Mouse (Mus musculus) liver, embryonic 14.5 days (tissue): ENCODE data around the gene Bicdl2. TPM values are rescaled to one million over a fixed set of nuclear protein-coding genes. Genes with fewer than 3 reads are reported as not detected.

Experiments used
- ATAC-seq: fragments of 200-750 bp; cut with Nextera tagmentation; 2 replicates; pipeline ENCODE4 v1.8.0; 2017; ENCODE audit warnings: moderate number of reproducible peaks, mild to moderate bottlenecking, moderate library complexity; ENCODE audit not compliant: insufficient read depth
- DNase-seq, 3 experiments: peaks; one replicate each; pipeline ENCODE4 v3.0.0-alpha.2; 2012 to 2013; ENCODE audit warnings: low read depth in 3 of 3, low spot score in 3 of 3
- H3K27ac ChIP-seq: fragments of 300-500 bp; sonication (generic); 2 replicates; pipeline ENCODE4 v1.5.1; 2014; ENCODE audit warnings: moderate library complexity, mild to moderate bottlenecking, control low read depth, inconsistent platforms
- H3K27me3 ChIP-seq: fragments of 300-500 bp; sonication (generic); 2 replicates; pipeline ENCODE4 v1.6.1; 2014; ENCODE audit warnings: mild to moderate bottlenecking, low read length, moderate library complexity; ENCODE audit not compliant: control insufficient read depth, insufficient read depth
- H3K36me3 ChIP-seq: fragments of 300-500 bp; sonication (generic); replicated peaks from 2 replicates; pipeline ENCODE4 v1.6.1; 2014; ENCODE audit warnings: low read depth; ENCODE audit not compliant: control insufficient read depth, insufficient read depth
- H3K4me1 ChIP-seq, 2 experiments: fragments of 200-500 bp in 1 of 2; fragments of 300-500 bp in 1 of 2; sonication (generic) in 1 of 2; replicated peaks; 2 replicates each; pipeline ENCODE4 v1.6.1; 2012 to 2014; ENCODE audit warnings: antibody characterized with exemption in 1 of 2, inconsistent platforms in 1 of 2, low read length in 1 of 2; ENCODE audit not compliant: control insufficient read depth in 2 of 2, insufficient read depth in 2 of 2
- H3K4me2 ChIP-seq: fragments of 300-500 bp; sonication (generic); 2 replicates; pipeline ENCODE4 v1.6.1; 2014; ENCODE audit warnings: low read depth, mild to moderate bottlenecking, control low read depth, moderate library complexity
- H3K4me3 ChIP-seq, 2 experiments: fragments of 200-500 bp in 1 of 2; fragments of 300-500 bp in 1 of 2; sonication (generic) in 1 of 2; 2 replicates each; pipeline ENCODE4 v1.5.1; 2012 to 2014; ENCODE audit warnings: low read depth in 2 of 2, low read length in 2 of 2, mild to moderate bottlenecking in 2 of 2, control low read depth in 1 of 2, inconsistent platforms in 1 of 2, moderate library complexity in 1 of 2; ENCODE audit not compliant: insufficient read depth in 1 of 2
- H3K9ac ChIP-seq: fragments of 300-500 bp; sonication (generic); replicated peaks from 2 replicates; pipeline ENCODE4 v1.6.1; 2014; ENCODE audit warnings: mild to moderate bottlenecking, control low read depth, moderate library complexity
- H3K9me3 ChIP-seq: fragments of 300-500 bp; sonication (generic); 2 replicates; pipeline ENCODE4 v1.6.1; 2016; ENCODE audit warnings: low read length, mixed read lengths; ENCODE audit not compliant: control insufficient read depth
- CTCF ChIP-seq: IDR thresholded peaks from 2 replicates; pipeline ENCODE4 v1.5.1; 2016; ENCODE audit warnings: antibody characterized with exemption, low read depth, control low read depth
- EP300 ChIP-seq: IDR thresholded peaks from 2 replicates; pipeline ENCODE4 v1.6.1; 2016; ENCODE audit warnings: antibody characterized with exemption, low read depth
- WGBS: fragments of 180-500 bp; shearing (Covaris S2); extraction: QIAGEN DNeasy Blood & Tissue Kit; methylation state at CpG from one replicate; pipeline ENCODE4 v1.1.7; 2014; ENCODE audit not compliant: insufficient replicate concordance; 5-methylcytosine and 5-hydroxymethylcytosine counted together
- polyA plus RNA-seq, 2 experiments: library from polyadenylated mRNA; depleted of rRNA in 1 of 2; stranded (reverse) in 1 of 2; unstranded in 1 of 2; fragments of >200 nt; fragmentation: Nextera tagmentation in 1 of 2; extraction: Ambion mirVana in 1 of 2; gene quantifications; 2 replicates each; pipeline versions ENCODE4 v1.2.1 to v1.2.3; 2012 to 2014

Gene Bicdl2
- polyA plus RNA-seq, 2 experiments, result 0.02 TPM; not detected in 1

- WGBS, result under 1% methylated on average over 36 of the region's 37 CpGs
- Histone ChIP-seq H3K36me3 (no peaks in the 10 kb centered on the region), H3K9ac (peak overlapping the region; percentile 33; the same call in 1 of the 2 replicates), H3K4me3 (peak overlapping the region; percentile 51 to 57), H3K4me2 (peak overlapping the region; percentile 81), H3K27ac (no peak overlapping the region), H3K9me3 (no peaks in the 10 kb centered on the region), H3K4me1 (peaks cover 5 to 16% of the 10 kb centered on the region in 2 experiments), H3K27me3 (peaks cover 51% of the 10 kb centered on the region)
- no peak for ATAC-seq
- TF ChIP-seq CTCF, result no peak
- no peak for TF ChIP-seq EP300
- DNase-seq, result no peak
These were observed 16.2 kb downstream of the Bicdl2 start for GRCm38 (mm10) chr17:23676473-23677031.

GRCm38 (mm10) chr17:23677236-23677679 is 17.0 kb downstream of the Bicdl2 start, which contains the start of gene Tnfrsf12a:
Gene Tnfrsf12a (minus strand): TSS chr17:23677468.
- TF ChIP-seq CTCF (no peak), EP300 (no peak)
- Histone ChIP-seq H3K27ac (no peak within 1 kb of the TSS), H3K36me3 (no peaks in the 10 kb centered on the region), H3K4me3 (peak within 1 kb of the TSS; percentile 51 to 57), H3K4me1 (peaks cover 5 to 16% of the 10 kb centered on the region in 2 experiments), H3K9me3 (no peaks in the 10 kb centered on the region), H3K27me3 (peaks cover 53% of the 10 kb centered on the region), H3K4me2 (peak within 1 kb of the TSS; percentile 81), H3K9ac (peak within 1 kb of the TSS; percentile 33)
- DNase-seq, result peak; percentile 50 to 63 (median 60)
- WGBS, result under 1% methylated on average over 34 of the region's 34 CpGs
- no peak for ATAC-seq

GRCm38 (mm10) chr17:23679127-23679835 is 19.0 kb downstream of the Bicdl2 start, which contains the start of gene Cldn6:
Gene Cldn6 (plus strand): TSS chr17:23679249.
- H3K9me3 ChIP-seq, result no peaks in the 10 kb centered on the region
- ATAC-seq (no peak), DNase-seq (no peak)
- 4% methylated on average over 38 of the region's 38 CpGs for WGBS
- peaks cover 2 to 13% of the 10 kb centered on the region in 2 experiments; a peak in 2 of 4 replicates for H3K4me1 ChIP-seq
- TF ChIP-seq EP300 (no peak), CTCF (no peak)
- peaks cover 73% of the 10 kb centered on the region for H3K27me3 ChIP-seq
- no peak within 1 kb of the TSS for H3K27ac ChIP-seq
- H3K4me2 ChIP-seq, result peak within 1 kb of the TSS; percentile 32; the same call in 1 of the 2 replicates
- no peak within 1 kb of the TSS for H3K9ac ChIP-seq
- H3K36me3 ChIP-seq, result no peaks in the 10 kb centered on the region
- H3K4me3 ChIP-seq, result 0 out of 4 replicates have a peak within 1 kb of the TSS, but pooled peaks of 1 of the 2 experiments have one; percentile 3

GRCm38 (mm10) chr17:23680336-23680735 is 20.0 kb downstream of the Bicdl2 start:
- H3K4me3 ChIP-seq, result no peak overlapping the region
- WGBS, result 36% methylated on average over 9 of the region's 9 CpGs
- no peak overlapping the region for H3K27ac ChIP-seq
- H3K27me3 ChIP-seq, result peaks cover 76% of the 10 kb centered on the region
- DNase-seq (no peak), ATAC-seq (no peak)
- H3K4me1 ChIP-seq, result peaks cover 2 to 12% of the 10 kb centered on the region in 2 experiments; a peak in 2 of 4 replicates
- H3K36me3 ChIP-seq, result no peaks in the 10 kb centered on the region
- H3K4me2 ChIP-seq, result no peak overlapping the region
- H3K9me3 ChIP-seq, result no peaks in the 10 kb centered on the region
- H3K9ac ChIP-seq, result no peak overlapping the region
- TF ChIP-seq CTCF (no peak), EP300 (no peak)

GRCm38 (mm10) chr17:23681086-23681485 is 20.8 kb downstream of the Bicdl2 start:
- ATAC-seq, result no peak
- 48% methylated on average over 10 of the region's 10 CpGs for WGBS

More at GRCm38 (mm10) chr17:23681086-23681485, 20.8 kb downstream of the Bicdl2 start:
- no peak overlapping the region for H3K4me2 ChIP-seq
- H3K36me3 ChIP-seq, result no peaks in the 10 kb centered on the region
- no peak overlapping the region for H3K9ac ChIP-seq
- H3K4me3 ChIP-seq, result no peak overlapping the region
- H3K4me1 ChIP-seq, result peaks cover 2 to 7% of the 10 kb centered on the region in 2 experiments; a peak in 2 of 4 replicates
- no peaks in the 10 kb centered on the region for H3K9me3 ChIP-seq
- TF ChIP-seq EP300, result no peak
- no peak for TF ChIP-seq CTCF
- H3K27ac ChIP-seq, result no peak overlapping the region
- no peak for DNase-seq
- peaks cover 74% of the 10 kb centered on the region for H3K27me3 ChIP-seq
